Mouse (Mus musculus) embryonic facial prominence, embryonic 12.5 days (tissue): ENCODE measurements at regions not wholly inside any gene's neighbourhood (a gene's known extent, or its start where the extent isn't known, plus 50 kb on each side); places are given as distances from the start of the nearest gene placed in this dataset.

Source experiments
- ATAC-seq: fragments of 200-750 bp; cut with Nextera tagmentation; 2 replicates; pipeline ENCODE4 v1.8.0; 2017; ENCODE audit not compliant: insufficient number of reproducible peaks, insufficient read depth, low FRiP score, low TSS enrichment
- H3K27ac ChIP-seq: fragments of 300-500 bp; sonication (generic); 2 replicates; pipeline ENCODE4 v1.5.1; 2016; ENCODE audit warnings: mild to moderate bottlenecking
- H3K27me3 ChIP-seq: fragments of 300-500 bp; sonication (generic); 2 replicates; pipeline ENCODE4 v1.6.1; 2016; ENCODE audit warnings: mild to moderate bottlenecking, moderate library complexity
- H3K36me3 ChIP-seq: fragments of 300-500 bp; sonication (generic); 2 replicates; pipeline ENCODE4 v1.6.1; 2016; ENCODE audit warnings: mild to moderate bottlenecking
- H3K4me1 ChIP-seq: fragments of 300-500 bp; sonication (generic); 2 replicates; pipeline ENCODE4 v1.6.1; 2016
- H3K4me2 ChIP-seq: fragments of 300-500 bp; sonication (generic); replicated peaks from 2 replicates; pipeline ENCODE4 v1.6.1; 2016; ENCODE audit warnings: mild to moderate bottlenecking, moderate library complexity
- H3K4me3 ChIP-seq: fragments of 300-500 bp; sonication (generic); 2 replicates; pipeline ENCODE4 v1.5.1; 2016; ENCODE audit warnings: mild to moderate bottlenecking
- H3K9ac ChIP-seq: fragments of 300-500 bp; sonication (generic); 2 replicates; pipeline ENCODE4 v1.6.1; 2016; ENCODE audit warnings: mild to moderate bottlenecking, moderate library complexity
- H3K9me3 ChIP-seq: fragments of 300-500 bp; sonication (generic); 2 replicates; pipeline ENCODE4 v1.6.1; 2016; ENCODE audit warnings: mild to moderate bottlenecking, moderate library complexity
- WGBS: fragments of 180-500 bp; shearing (Covaris S2); methylation state at CpG from one replicate; pipeline ENCODE4 v1.1.7; 2016; 5-methylcytosine and 5-hydroxymethylcytosine counted together

GRCm38 (mm10) chr4:88937866-88938711 is 58.1 kb upstream of the Ifne start:
- H3K4me1 ChIP-seq, result 0 out of 2 replicates have a peak, but pooled peaks cover 3% of the 10 kb centered on the region
- ATAC-seq, result peak; percentile 93
- H3K9me3 ChIP-seq, result no peaks in the 10 kb centered on the region
- peak overlapping the region; percentile 55 for H3K9ac ChIP-seq
- H3K4me3 ChIP-seq, result peak overlapping the region; percentile 66
- no peaks in the 10 kb centered on the region for H3K36me3 ChIP-seq
- H3K4me2 ChIP-seq, result peak overlapping the region; percentile 98
- peak overlapping the region; percentile 41; the same call in 1 of the 2 replicates for H3K27ac ChIP-seq
- WGBS, result under 1% methylated on average over 102 of the region's 104 CpGs
- H3K27me3 ChIP-seq, result peaks cover 26% of the 10 kb centered on the region

- Histone ChIP-seq H3K9ac (no peak overlapping the region), H3K27me3 (peaks cover 26% of the 10 kb centered on the region), H3K27ac (no peak overlapping the region), H3K4me1 (0 out of 2 replicates have a peak, but pooled peaks cover 3% of the 10 kb centered on the region), H3K36me3 (no peaks in the 10 kb centered on the region), H3K9me3 (no peaks in the 10 kb centered on the region), H3K4me2 (no peak overlapping the region), H3K4me3 (no peak overlapping the region)
- 66% methylated on average over 6 of the region's 6 CpGs for WGBS
- no peak for ATAC-seq
Measured at GRCm38 (mm10) chr4:88936976-88937375, 57.0 kb upstream of the Ifne start.

GRCm38 (mm10) chr4:88935901-88936300 is 55.9 kb upstream of the Ifne start:
- Histone ChIP-seq H3K36me3 (no peaks in the 10 kb centered on the region), H3K4me1 (0 out of 2 replicates have a peak, but pooled peaks cover 3% of the 10 kb centered on the region), H3K27ac (no peak overlapping the region), H3K27me3 (peaks cover 26% of the 10 kb centered on the region), H3K4me3 (no peak overlapping the region), H3K9me3 (no peaks in the 10 kb centered on the region), H3K9ac (no peak overlapping the region), H3K4me2 (no peak overlapping the region)
- WGBS, result 72% methylated on average over 2 of the region's 2 CpGs
- no peak for ATAC-seq

- H3K4me1 ChIP-seq, result 0 out of 2 replicates have a peak, but pooled peaks cover 3% of the 10 kb centered on the region
- H3K9me3 ChIP-seq, result no peaks in the 10 kb centered on the region
- H3K27ac ChIP-seq, result no peak overlapping the region
- no peak overlapping the region for H3K9ac ChIP-seq
- H3K27me3 ChIP-seq, result peaks cover 26% of the 10 kb centered on the region
- no peaks in the 10 kb centered on the region for H3K36me3 ChIP-seq
- no peak for ATAC-seq
- H3K4me3 ChIP-seq, result no peak overlapping the region
- H3K4me2 ChIP-seq, result no peak overlapping the region
- WGBS, result 46% methylated on average over 7 of the region's 7 CpGs
Measured at GRCm38 (mm10) chr4:88935316-88935715, 55.3 kb upstream of the Ifne start.

- H3K4me2 ChIP-seq, result no peak overlapping the region
- peaks cover 25% of the 10 kb centered on the region for H3K27me3 ChIP-seq
- H3K36me3 ChIP-seq, result no peaks in the 10 kb centered on the region
- H3K9ac ChIP-seq, result no peak overlapping the region
- H3K27ac ChIP-seq, result no peak overlapping the region
- H3K9me3 ChIP-seq, result no peaks in the 10 kb centered on the region
- ATAC-seq, result no peak
- WGBS, result 70% methylated on average over 8 of the region's 8 CpGs
- H3K4me1 ChIP-seq, result 0 out of 2 replicates have a peak, but pooled peaks cover 3% of the 10 kb centered on the region
- H3K4me3 ChIP-seq, result no peak overlapping the region
Measured at GRCm38 (mm10) chr4:88934266-88935025, 54.4 kb upstream of the Ifne start.

GRCm38 (mm10) chr4:88931217-88931616 is 51.2 kb upstream of the Ifne start:
- Histone ChIP-seq H3K9ac (no peak overlapping the region), H3K27ac (no peak overlapping the region), H3K9me3 (no peaks in the 10 kb centered on the region), H3K4me2 (no peak overlapping the region), H3K4me1 (no peaks in the 10 kb centered on the region), H3K36me3 (no peaks in the 10 kb centered on the region), H3K27me3 (peaks cover 3% of the 10 kb centered on the region; the same call in 1 of the 2 replicates), H3K4me3 (no peak overlapping the region)
- WGBS, result 84% methylated on average over 9 of the region's 9 CpGs
- no peak for ATAC-seq
